Mouse (Mus musculus): ENCODE measurements around the gene Ccl26. TPM values are rescaled to one million over a fixed set of nuclear protein-coding genes. Genes with fewer than 3 reads are reported as not detected.

Gene Ccl26
- polyA plus RNA-seq, 1 experiment from 2014 or later = not detected

DNA sequence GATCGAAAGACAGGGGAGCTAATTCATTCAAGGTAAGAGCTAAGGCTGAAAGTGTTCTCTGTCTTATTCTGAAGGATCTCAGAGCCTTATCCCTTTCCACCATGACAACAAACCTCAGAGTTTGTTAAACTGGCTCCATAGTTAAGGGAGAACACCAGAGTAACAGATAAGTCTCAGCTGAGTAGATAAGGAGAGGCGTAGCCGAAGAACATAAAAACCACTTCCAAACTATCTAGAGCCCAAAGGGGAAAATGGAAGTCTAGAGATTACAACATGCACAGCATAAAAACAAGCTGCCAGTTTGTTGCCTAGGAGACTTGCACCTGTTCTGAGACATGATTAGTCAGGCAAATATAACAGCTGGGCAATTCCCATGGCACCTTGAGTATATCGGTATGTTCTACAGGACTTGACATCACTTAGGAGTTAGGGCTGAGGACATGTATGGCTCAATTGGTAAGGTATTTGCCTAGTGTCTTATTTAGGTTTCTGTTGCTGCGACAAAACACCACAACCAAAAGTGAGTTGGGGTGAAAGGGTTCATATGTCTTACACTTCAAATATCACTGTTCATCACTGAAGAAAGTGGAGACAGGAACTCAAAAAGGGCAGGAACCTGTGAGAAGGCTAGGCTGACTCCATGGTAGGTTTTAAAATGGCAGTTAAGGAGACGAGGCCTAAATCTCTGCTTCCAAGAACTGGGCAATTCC, 4.3 kb upstream of the Ccl26 start:
- no peak overlapping the region for H3K4me3 ChIP-seq
- no peaks in the 10 kb centered on the region for H3K4me1 ChIP-seq (replicated peaks)
- no peak overlapping the region for H3K9ac ChIP-seq
- ATAC-seq (ENCODE audit: low FRiP score, low read depth) = no peak
- WGBS = 86% methylated on average over 6 of the region's 6 CpGs
- H3K4me2 ChIP-seq = no peak overlapping the region
- no peaks in the 10 kb centered on the region for H3K36me3 ChIP-seq
- H3K27me3 ChIP-seq = no peaks in the 10 kb centered on the region
- H3K27ac ChIP-seq (replicated peaks) = no peak overlapping the region
- H3K9me3 ChIP-seq = no peaks in the 10 kb centered on the region

- 47% methylated on average over 3 of the region's 3 CpGs for whole genome bisulfite sequencing
- Histone ChIP-seq H3K4me3 (no peak overlapping the region), H3K36me3 (no peaks in the 10 kb centered on the region), H3K27me3 (no peaks in the 10 kb centered on the region), H3K9me3 (no peaks in the 10 kb centered on the region), H3K4me2 (no peak overlapping the region), H3K4me1 (replicated peaks) (peaks cover 6% of the 10 kb centered on the region; the same call in 1 of the 2 replicates), H3K9ac (no peak overlapping the region), H3K27ac (replicated peaks) (peak overlapping the region; percentile 57)
- no peak for ATAC-seq (ENCODE audit: low FRiP score, low read depth)
These were observed 5.7 kb downstream of the Ccl26 start for GRCm38 (mm10) chr5:135557671-135558070.

DNA sequence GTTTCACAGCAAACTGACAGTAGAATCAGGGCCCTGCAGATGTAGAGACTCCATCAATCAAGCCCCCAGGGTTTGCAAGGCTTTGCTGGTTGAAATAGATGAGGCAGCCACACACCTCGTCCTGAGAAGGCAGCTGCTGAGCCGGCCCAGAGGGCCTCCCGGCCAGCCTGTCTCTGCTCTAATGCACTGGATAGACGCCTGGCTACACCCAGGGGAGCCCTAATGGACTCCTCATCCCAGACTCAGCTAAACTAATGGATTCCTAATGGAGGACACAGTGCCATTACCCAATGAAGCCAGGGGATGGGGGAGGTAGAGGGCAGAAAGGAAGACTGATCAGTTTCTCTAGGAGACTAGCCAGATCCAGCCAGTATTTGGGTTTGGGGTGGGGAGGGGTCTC, 6.3 kb downstream of the Ccl26 start:
- Histone ChIP-seq H3K9ac (no peak overlapping the region), H3K9me3 (no peaks in the 10 kb centered on the region), H3K4me2 (no peak overlapping the region), H3K27me3 (no peaks in the 10 kb centered on the region), H3K4me1 (replicated peaks) (peaks cover 6% of the 10 kb centered on the region; the same call in 1 of the 2 replicates), H3K4me3 (no peak overlapping the region), H3K27ac (replicated peaks) (peak overlapping the region; percentile 48), H3K36me3 (no peaks in the 10 kb centered on the region)
- 24% methylated on average over 4 of the region's 4 CpGs for WGBS
- ATAC-seq (ENCODE audit: low FRiP score, low read depth) = peak; percentile 75

- Histone ChIP-seq H3K4me2 (no peak overlapping the region), H3K36me3 (no peaks in the 10 kb centered on the region), H3K4me3 (no peak overlapping the region), H3K27me3 (no peaks in the 10 kb centered on the region), H3K27ac (replicated peaks) (0 out of 2 replicates have a peak overlapping the region, but pooled peaks have one; percentile 48), H3K4me1 (replicated peaks) (peaks cover 6% of the 10 kb centered on the region; the same call in 1 of the 2 replicates), H3K9me3 (no peaks in the 10 kb centered on the region), H3K9ac (no peak overlapping the region)
- 72% methylated on average over 4 of the region's 4 CpGs for WGBS
- no peak for ATAC-seq (ENCODE audit: low FRiP score, low read depth)
These were observed 7.1 kb downstream of the Ccl26 start for GRCm38 (mm10) chr5:135556259-135556658.

DNA sequence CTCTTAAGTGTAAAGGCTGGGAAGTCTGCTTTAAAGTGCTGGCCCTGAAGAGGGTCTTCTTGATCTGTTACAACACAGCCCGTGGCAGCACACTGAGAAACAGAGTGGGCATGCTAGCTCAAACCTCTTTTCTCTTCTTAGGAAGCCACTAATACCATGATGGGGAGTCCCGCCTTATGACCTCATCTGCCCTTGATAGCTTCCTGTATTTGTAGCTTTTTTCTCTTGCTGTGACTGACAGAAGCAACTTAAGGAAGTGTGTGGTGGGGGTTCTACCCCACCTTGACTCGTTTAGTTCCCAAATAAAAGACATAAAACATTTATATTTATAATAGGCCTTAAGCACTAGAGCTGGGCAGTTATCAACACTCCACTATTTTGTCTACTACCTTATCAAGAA, 11.8 kb downstream of the Ccl26 start:
- Histone ChIP-seq H3K27me3 (no peaks in the 10 kb centered on the region), H3K36me3 (no peaks in the 10 kb centered on the region), H3K9ac (no peak overlapping the region), H3K27ac (replicated peaks) (no peak overlapping the region), H3K4me1 (replicated peaks) (no peaks in the 10 kb centered on the region), H3K9me3 (no peaks in the 10 kb centered on the region), H3K4me2 (no peak overlapping the region), H3K4me3 (no peak overlapping the region)
- ATAC-seq (ENCODE audit: low FRiP score, low read depth) = no peak
- WGBS = 83% methylated on average over 3 of the region's 3 CpGs

DNA sequence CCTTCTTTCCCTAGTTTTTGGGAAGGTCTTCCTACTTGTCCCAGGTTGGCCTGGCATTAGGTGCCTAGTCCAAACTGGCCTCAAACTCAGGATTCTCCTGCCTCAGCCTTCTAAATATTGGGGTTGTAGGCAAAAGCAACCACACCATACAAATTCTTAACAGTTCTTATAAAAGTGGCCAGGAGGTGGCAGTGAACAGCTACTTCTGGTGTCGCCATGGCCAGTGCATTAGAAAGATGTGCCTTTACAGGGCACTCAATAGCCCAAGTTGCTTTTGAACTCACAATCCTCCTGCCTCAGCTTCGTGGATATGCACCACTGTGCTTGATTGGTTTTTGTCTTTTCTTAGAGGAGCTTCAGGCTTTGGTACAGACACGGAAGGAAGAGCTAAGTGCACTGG, 12.5 kb downstream of the Ccl26 start:
- H3K4me2 ChIP-seq = no peak overlapping the region
- no peaks in the 10 kb centered on the region for H3K36me3 ChIP-seq
- no peak overlapping the region for H3K9ac ChIP-seq
- no peaks in the 10 kb centered on the region for H3K4me1 ChIP-seq (replicated peaks)
- H3K9me3 ChIP-seq = no peaks in the 10 kb centered on the region
- H3K27ac ChIP-seq (replicated peaks) = no peak overlapping the region
- WGBS = 28% methylated on average over 3 of the region's 3 CpGs
- no peak for ATAC-seq (ENCODE audit: low FRiP score, low read depth)
- no peaks in the 10 kb centered on the region for H3K27me3 ChIP-seq
- no peak overlapping the region for H3K4me3 ChIP-seq

GRCm38 (mm10) chr5:135547990-135548389, 15.4 kb downstream of the Ccl26 start:
- H3K9ac ChIP-seq = no peak overlapping the region
- H3K4me2 ChIP-seq = no peak overlapping the region
- H3K27me3 ChIP-seq = no peaks in the 10 kb centered on the region
- no peak overlapping the region for H3K4me3 ChIP-seq
- no peaks in the 10 kb centered on the region for H3K9me3 ChIP-seq
- WGBS = 78% methylated on average over 2 of the region's 2 CpGs
- no peak for ATAC-seq (ENCODE audit: low FRiP score, low read depth)
- H3K36me3 ChIP-seq = no peaks in the 10 kb centered on the region
- H3K4me1 ChIP-seq (replicated peaks) = peaks cover 16% of the 10 kb centered on the region
- H3K27ac ChIP-seq (replicated peaks) = no peak overlapping the region

DNA sequence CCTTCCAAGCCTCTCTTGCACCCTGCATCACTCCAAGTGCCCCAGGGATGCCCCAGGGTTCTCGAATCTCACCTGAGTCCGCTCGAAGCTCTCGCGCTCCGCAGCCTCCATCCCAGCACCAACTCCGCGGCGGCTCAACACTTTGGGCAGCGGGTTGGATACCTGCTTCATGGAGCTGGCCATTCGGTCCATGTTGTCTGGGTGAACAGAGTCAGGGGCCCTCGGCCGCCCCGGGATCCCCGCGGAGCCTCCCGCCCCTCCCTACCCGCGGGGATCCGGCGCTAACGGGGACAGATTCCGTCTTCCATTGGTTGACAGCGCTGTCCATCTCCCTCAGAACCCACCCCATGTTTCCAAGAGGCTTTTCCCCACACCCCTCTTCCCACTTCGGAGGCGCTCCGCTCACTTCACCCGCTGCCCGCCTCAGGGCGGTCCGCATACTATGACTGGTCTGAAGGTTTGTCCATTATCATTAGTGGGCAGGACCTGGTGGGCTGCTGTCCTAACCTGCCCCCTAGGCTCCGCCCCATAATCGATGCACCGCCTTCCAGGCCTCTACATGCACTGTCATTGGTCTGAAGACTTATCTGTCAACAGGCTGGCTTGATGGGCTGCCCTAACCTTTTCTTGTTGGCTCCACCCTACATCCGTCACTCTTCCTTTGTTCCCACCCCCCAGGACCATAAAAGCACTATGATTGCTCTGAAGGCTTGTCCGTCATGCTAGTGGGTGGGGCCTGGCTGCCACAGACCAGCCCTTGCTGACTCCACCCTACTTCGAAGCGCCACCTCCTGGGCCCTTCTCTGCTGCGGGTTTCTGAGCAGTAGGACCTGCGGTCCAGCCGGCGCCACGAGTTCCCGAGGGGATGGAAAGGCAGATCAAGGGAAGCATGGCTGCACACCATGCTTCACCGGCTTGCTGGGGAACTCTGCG, 18.2 kb downstream of the Ccl26 start, which contains the start of gene Hip1:
Gene Hip1 (minus strand): TSS at position 256 of the 933 bp plus-strand sequence.
- Histone ChIP-seq H3K4me3 (peak within 1 kb of the TSS; percentile 80), H3K9me3 (no peaks in the 10 kb centered on the region), H3K27me3 (no peaks in the 10 kb centered on the region), H3K27ac (replicated peaks) (peak within 1 kb of the TSS; percentile 66), H3K9ac (peak within 1 kb of the TSS; percentile 73), H3K4me1 (replicated peaks) (peaks cover 16% of the 10 kb centered on the region), H3K36me3 (no peaks in the 10 kb centered on the region), H3K4me2 (peak within 1 kb of the TSS; percentile 96)
- whole genome bisulfite sequencing = under 1% methylated on average over 46 of the region's 46 CpGs
- peak; percentile 100 for ATAC-seq (ENCODE audit: low FRiP score, low read depth)

DNA sequence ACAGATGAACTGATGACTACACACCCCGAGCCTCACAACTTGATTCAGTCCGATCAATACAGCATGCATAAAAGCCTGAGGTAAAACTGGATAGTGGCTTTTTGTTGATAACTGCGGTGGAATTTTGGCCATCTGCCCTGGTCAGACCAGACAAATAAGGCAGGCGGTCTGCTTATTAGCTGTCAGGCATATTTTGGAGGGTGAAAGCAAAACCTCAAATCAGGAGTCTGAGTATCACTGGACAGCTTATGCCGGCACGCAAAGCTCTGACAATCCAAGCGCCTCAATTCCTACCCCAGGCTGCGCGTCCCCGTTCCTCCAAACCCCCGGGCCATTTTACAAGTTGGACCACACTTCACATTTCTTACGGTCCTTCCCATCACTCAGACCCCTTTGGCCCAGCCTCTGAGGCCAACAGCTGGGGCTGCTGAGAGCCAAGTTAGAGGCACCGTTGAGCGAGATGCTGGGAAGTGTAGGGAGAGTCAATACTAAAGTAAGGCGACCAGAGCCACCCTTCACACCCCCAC, 19.3 kb downstream of the Ccl26 start:
- H3K9me3 ChIP-seq = no peaks in the 10 kb centered on the region

GRCm38 (mm10) chr5:135537794-135538214, 25.6 kb downstream of the Ccl26 start:
- Histone ChIP-seq H3K4me3 (no peak overlapping the region), H3K4me1 (replicated peaks) (no peaks in the 10 kb centered on the region), H3K27me3 (no peaks in the 10 kb centered on the region), H3K27ac (replicated peaks) (no peak overlapping the region), H3K9me3 (no peaks in the 10 kb centered on the region), H3K9ac (no peak overlapping the region), H3K36me3 (no peaks in the 10 kb centered on the region), H3K4me2 (no peak overlapping the region)
- 82% methylated on average over 10 of the region's 10 CpGs for WGBS
- ATAC-seq (ENCODE audit: low FRiP score, low read depth) = no peak

More for the DNA sequence above, 19.3 kb downstream of the Ccl26 start:
- ATAC-seq (ENCODE audit: low FRiP score, low read depth) = no peak
- WGBS = 2% methylated on average over 15 of the region's 15 CpGs
- Histone ChIP-seq H3K36me3 (no peaks in the 10 kb centered on the region), H3K27ac (replicated peaks) (no peak overlapping the region; the same call in 1 of the 2 replicates), H3K4me3 (peak overlapping the region; percentile 80), H3K4me1 (replicated peaks) (peaks cover 16% of the 10 kb centered on the region), H3K9ac (peak overlapping the region; percentile 73), H3K4me2 (peak overlapping the region; percentile 96), H3K27me3 (no peaks in the 10 kb centered on the region)

- H3K27me3 ChIP-seq = no peaks in the 10 kb centered on the region
- no peak for ATAC-seq (ENCODE audit: low FRiP score, low read depth)
- WGBS = 87% methylated on average over 4 of the region's 4 CpGs
These were observed 26.0 kb downstream of the Ccl26 start for GRCm38 (mm10) chr5:135537326-135537725.

DNA sequence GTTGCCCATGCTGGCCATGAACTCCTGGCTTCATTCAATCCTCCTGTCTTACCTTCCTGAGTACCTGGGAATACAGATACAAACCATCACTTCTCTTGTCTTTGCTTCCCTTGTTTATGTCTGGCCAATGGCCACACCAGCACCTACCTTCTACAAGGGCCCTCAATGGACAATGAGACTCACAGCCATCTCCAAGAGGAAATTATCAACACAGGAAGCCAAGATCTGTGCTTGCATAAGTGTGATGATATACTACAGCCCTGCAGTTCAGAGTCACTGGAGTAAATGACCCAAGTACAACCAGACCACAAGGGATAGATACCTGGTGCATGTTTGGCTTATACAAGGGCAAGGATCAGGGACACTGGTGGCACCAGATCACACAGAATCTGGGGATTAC, 27.5 kb downstream of the Ccl26 start:
- no peak overlapping the region for H3K27ac ChIP-seq (replicated peaks)
- no peak overlapping the region for H3K9ac ChIP-seq
- H3K27me3 ChIP-seq = no peaks in the 10 kb centered on the region
- no peak overlapping the region for H3K4me3 ChIP-seq
- ATAC-seq (ENCODE audit: low FRiP score, low read depth) = no peak
- H3K36me3 ChIP-seq = no peaks in the 10 kb centered on the region
- H3K4me1 ChIP-seq (replicated peaks) = no peaks in the 10 kb centered on the region
- H3K4me2 ChIP-seq = no peak overlapping the region
- no peaks in the 10 kb centered on the region for H3K9me3 ChIP-seq

More at GRCm38 (mm10) chr5:135537326-135537725, 26.0 kb downstream of the Ccl26 start:
- Histone ChIP-seq H3K27ac (replicated peaks) (no peak overlapping the region), H3K4me3 (no peak overlapping the region), H3K9ac (no peak overlapping the region), H3K4me2 (no peak overlapping the region), H3K4me1 (replicated peaks) (no peaks in the 10 kb centered on the region), H3K36me3 (no peaks in the 10 kb centered on the region), H3K9me3 (no peaks in the 10 kb centered on the region)

All from hindbrain, embryonic 15.5 days (tissue).